Mouse (Mus musculus): ENCODE results near the gene Fam185a. TPM values are rescaled to one million over a fixed set of nuclear protein-coding genes. Genes with fewer than 3 reads are reported as not detected.

Gene Fam185a
- polyA plus RNA-seq, 1 experiment from 2014 or later: 10.2 TPM

DNA sequence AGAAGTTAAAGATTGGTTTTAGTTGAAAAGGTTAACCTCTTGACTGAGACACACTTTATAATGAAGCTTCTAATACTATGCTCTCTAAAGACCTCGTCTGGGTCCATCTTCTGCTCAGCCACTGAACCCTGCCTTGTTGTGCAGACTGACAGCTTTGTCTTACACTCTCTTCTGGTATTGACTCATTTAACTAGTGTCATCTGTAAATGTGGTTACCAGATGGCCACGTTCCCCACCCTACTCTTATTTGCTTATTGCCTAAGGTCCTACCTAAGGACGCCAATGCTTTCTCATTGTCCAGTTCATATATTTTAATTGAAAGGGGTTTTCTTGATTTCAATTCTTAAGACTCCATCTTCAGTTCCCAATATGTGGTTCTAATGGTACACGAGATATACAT, 35.9 kb upstream of the Fam185a start:
- no peak for TF ChIP-seq CTCF (IDR thresholded peaks at IDR 0.05)

DNA sequence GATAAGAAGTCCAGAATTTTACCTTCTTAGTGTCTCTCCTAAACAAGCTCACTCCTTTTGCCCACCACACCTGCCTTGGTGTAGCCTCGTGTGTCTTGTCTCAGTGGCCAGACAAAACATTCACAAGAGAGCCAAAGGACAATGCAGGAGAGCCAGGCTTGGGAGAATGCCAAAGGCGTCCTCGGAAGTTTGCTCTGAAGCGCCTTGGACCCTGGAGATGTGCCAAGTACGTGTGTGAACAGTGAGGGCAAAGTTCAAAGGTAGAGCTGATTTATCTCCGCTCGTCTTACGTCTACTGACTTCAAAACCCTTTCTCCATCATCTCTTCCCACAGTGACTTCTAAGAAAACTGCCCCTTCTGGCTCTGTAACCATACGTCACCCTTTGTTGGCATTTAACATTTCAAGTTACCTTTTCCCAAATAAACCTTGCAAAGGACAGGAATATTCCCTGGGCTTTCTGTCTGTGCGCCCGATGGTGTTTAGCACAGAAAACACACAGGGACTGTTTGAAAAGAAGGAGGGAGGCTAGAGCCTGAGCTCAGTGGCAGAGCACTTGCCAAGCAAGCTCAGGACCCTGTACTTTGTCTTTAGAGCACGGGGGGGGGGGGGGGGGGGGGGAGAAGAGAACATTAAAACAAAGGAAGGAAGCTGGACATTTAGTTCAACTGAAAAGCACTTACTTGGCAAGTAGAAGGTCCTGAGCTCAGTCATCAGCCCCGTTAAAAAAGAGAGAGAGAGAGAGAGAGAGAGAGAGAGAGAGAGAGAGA, 33.0 kb upstream of the Fam185a start:
- peaks cover 8% of the 10 kb centered on the region for H3K27me3 ChIP-seq
- ChIA-PET POLR2A (no interaction called here), CTCF (interaction anchor here (1.4 kb wide), 2 partner anchors 8 to 28 kb away, joined by 4 read pairs; no protein-coding TSS in a partner anchor)
- no peak for TF ChIP-seq CTCF (IDR thresholded peaks at IDR 0.05)
- in situ Hi-C loops (cut with MboI; ENCODE audit: low pct_unique_long_range_greater_than_20kb): no loop called here
- ATAC-seq: no peak
- no peak for DNase-seq (ENCODE audit: low read depth, low spot score)

More for the DNA sequence above, 35.9 kb upstream of the Fam185a start:
- POLR2A ChIA-PET: no interaction called here
- DNase-seq (ENCODE audit: low read depth, low spot score) (no peak), ATAC-seq (no peak)
- in situ Hi-C loops (cut with MboI; ENCODE audit: low pct_unique_long_range_greater_than_20kb): no loop called here
- H3K27me3 ChIP-seq: peaks cover 8% of the 10 kb centered on the region
- CTCF ChIA-PET: no interaction called here

DNA sequence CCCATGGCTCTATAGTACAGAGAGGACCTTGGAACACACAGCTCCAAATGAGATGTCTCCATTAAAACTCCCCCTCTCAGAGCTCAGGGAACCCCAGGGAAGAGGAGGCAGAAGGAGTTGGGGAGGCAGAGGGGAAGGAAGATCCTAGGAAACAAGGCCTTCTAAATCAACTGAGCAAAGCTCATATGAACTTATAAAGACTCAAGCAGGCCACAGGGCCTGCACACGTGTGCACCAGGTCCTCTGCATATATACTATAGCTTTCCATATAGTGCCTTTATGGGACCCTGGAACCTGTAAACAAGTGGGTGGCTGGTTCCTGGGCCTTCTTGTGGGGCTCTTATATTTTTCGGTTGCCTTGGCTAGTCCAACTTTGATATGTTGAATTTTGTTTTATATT, 30.2 kb upstream of the Fam185a start:
- in situ Hi-C loops (cut with MboI; ENCODE audit: low pct_unique_long_range_greater_than_20kb): no loop called here
- ATAC-seq (no peak), DNase-seq (ENCODE audit: low read depth, low spot score) (no peak)
- CTCF ChIA-PET: interaction anchor here (0.6 to 2.0 kb wide), 5 partner anchors 10 to 19 kb away, joined by 3 to 5 read pairs (median 3); no protein-coding TSS in a partner anchor
- POLR2A ChIA-PET: no interaction called here
- TF ChIP-seq CTCF (IDR thresholded peaks at IDR 0.05): no peak
- peaks cover 11% of the 10 kb centered on the region for H3K27me3 ChIP-seq

DNA sequence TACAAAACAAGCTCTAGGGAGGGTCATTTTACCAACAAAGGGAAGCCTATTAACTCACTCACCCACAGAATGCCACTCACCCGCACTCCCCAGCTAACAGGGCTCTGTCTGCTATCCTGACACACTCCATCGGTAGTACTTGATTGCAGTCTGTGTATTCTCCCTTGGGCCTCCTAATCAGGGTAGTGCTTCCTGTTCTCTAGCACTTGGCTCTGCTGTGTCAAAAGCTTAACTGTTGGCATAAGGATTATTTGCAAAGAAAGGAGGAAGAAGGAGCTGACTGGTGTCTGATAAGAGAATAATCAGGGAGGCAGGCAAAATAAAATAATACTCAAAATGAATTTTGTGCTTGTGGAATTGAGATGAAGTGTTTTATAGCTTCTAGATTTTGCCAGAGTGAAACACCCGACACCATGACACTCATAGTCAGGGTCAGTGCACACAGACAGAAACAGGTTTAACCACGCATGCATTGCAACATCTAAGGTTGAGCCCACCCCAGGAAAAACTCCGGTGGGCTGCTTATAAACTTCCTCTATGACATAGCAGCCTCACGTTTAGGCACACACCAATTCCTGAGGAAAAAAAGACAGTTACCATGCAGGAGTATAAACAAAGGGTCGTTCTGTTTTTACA, 29.4 kb upstream of the Fam185a start:
- ATAC-seq (no peak), DNase-seq (ENCODE audit: low read depth, low spot score) (no peak)

DNA sequence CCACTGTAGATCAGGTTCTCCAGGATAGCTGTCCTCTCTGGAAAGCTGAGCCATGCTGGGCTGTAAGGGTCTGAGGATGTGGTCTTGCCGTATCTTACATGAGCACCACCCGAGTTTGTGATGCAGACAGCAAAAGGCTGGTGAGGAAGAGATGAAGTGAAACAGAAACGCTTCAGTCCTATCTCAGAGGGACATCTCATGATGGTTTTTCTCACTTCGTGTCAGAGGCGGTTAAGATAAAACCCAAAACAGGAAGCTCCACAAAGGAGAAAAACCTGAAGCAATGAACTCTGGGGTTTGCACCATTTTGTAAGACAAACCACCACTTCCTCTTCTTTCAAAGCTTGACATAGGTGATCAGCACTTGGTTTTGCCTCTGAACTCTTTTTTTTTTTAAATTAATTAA, 13.5 kb upstream of the Fam185a start:
- ATAC-seq (no peak), DNase-seq (ENCODE audit: low read depth, low spot score) (no peak)
- ChIA-PET CTCF (interaction anchor here (1.0 kb wide), 1 partner anchor 31 kb away, joined by 3 read pairs; no protein-coding TSS in a partner anchor), POLR2A (no interaction called here)
- in situ Hi-C loops (cut with MboI; ENCODE audit: low pct_unique_long_range_greater_than_20kb): loop anchor here (5.0 to 25.0 kb wide), 2 partner anchors 79 to 499 kb away; no protein-coding TSS in a partner anchor
- H3K27me3 ChIP-seq: peaks cover 16% of the 10 kb centered on the region
- no peak for TF ChIP-seq CTCF (IDR thresholded peaks at IDR 0.05)

More for the DNA sequence above, 29.4 kb upstream of the Fam185a start:
- ChIA-PET POLR2A (no interaction called here), CTCF (interaction anchor here (0.6 to 2.0 kb wide), 6 partner anchors 11 to 43 kb away, joined by 3 to 5 read pairs (median 3); no protein-coding TSS in a partner anchor)
- peaks cover 11% of the 10 kb centered on the region for H3K27me3 ChIP-seq
- TF ChIP-seq CTCF (IDR thresholded peaks at IDR 0.05): no peak
- in situ Hi-C loops (cut with MboI; ENCODE audit: low pct_unique_long_range_greater_than_20kb): no loop called here

DNA sequence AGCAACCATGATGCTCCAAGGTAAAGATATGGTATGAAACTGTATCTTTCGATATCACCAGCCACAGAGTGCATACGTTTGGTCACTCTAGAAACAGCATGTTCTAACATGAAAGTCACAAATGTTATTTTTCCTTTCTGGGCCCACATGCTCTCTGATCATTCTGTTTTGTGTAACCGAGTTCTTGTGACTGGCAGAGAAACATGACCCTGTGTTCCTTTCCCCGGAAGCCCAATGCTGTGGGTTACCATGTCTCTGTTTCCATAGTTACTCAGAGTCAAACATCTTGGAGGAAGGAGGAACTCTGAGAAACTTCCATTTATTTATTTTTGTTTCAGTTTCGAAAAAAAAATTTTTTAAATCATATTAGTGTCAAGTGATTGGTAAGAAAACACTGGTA, 12.7 kb upstream of the Fam185a start:
- in situ Hi-C loops (cut with MboI; ENCODE audit: low pct_unique_long_range_greater_than_20kb): loop anchor here (5.0 to 25.0 kb wide), 2 partner anchors 80 to 500 kb away; no protein-coding TSS in a partner anchor
- ChIA-PET CTCF (interaction anchor here (1.2 kb wide), 1 partner anchor 19 kb away, joined by 3 read pairs; no protein-coding TSS in a partner anchor), POLR2A (no interaction called here)
- no peak for TF ChIP-seq CTCF (IDR thresholded peaks at IDR 0.05)
- no peak for ATAC-seq
- no peak for DNase-seq (ENCODE audit: low read depth, low spot score)
- peaks cover 16% of the 10 kb centered on the region for H3K27me3 ChIP-seq

DNA sequence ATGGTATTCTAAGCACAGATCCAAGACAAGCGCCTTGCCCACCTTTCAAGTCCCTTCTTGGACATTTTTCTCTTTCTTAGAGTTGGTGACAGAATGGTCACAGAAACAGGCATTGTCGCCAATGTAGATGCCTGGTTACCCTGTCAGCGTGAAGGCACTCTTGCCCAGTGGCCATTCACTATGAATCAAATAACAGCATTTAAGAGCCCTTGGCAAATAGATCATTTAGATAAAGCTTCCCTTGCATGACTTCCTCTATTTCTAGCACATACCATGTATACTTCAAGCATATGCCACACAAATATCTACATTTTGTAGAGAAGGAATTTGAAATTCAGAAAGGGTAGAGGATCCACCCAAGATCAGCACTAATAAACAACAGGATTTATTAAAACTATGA, 11.4 kb upstream of the Fam185a start:
- no peak for DNase-seq (ENCODE audit: low read depth, low spot score)
- peaks cover 19% of the 10 kb centered on the region for H3K27me3 ChIP-seq
- no peak for ATAC-seq
- POLR2A ChIA-PET: no interaction called here
- TF ChIP-seq CTCF (IDR thresholded peaks at IDR 0.05): no peak
- in situ Hi-C loops (cut with MboI; ENCODE audit: low pct_unique_long_range_greater_than_20kb): loop anchor here (5.0 to 25.0 kb wide), 2 partner anchors 81 to 501 kb away; no protein-coding TSS in a partner anchor
- CTCF ChIA-PET: interaction anchor here (1.8 kb wide), 1 partner anchor 18 kb away, joined by 5 read pairs; no protein-coding TSS in a partner anchor

DNA sequence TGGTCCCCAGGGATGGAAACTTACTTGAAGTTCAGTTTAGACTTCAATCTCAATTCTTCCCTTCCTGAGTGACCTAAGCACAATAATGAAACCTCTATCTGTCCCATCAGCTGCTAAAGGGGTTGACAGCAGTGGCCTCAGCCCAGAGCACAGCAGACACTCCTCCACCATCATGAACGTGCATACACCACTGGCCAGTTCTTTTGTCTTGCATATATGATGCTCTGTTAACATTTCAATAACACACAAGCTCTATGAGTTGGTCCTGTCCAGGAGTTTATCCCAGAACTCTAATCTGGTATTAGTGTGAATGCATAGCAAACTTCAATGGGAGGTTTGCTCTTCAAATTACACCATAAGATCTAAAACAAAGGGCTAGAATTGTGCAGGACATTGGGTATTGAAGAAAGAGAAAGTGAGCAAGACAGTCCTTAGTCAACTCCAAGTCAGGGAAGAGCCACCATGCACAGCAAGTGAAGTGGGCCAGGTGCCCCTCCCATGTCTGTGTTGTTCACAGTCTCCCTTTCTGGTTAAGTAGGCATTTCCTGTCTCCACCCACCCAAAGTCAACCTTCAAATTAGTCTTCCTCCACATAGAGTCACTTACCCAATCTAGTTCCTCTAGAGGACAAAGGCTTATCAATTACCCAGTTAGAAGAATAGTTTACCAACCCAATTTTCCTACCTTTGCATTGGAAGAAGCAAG, 10.5 kb upstream of the Fam185a start:
- peaks cover 21% of the 10 kb centered on the region for H3K27me3 ChIP-seq
- CTCF ChIA-PET: interaction anchor here (1.8 kb wide), 1 partner anchor 19 kb away, joined by 5 read pairs; no protein-coding TSS in a partner anchor
- ATAC-seq (no peak), DNase-seq (ENCODE audit: low read depth, low spot score) (no peak)
- no peak for TF ChIP-seq CTCF (IDR thresholded peaks at IDR 0.05)
- in situ Hi-C loops (cut with MboI; ENCODE audit: low pct_unique_long_range_greater_than_20kb): loop anchor here (5.0 to 25.0 kb wide), 2 partner anchors 82 to 502 kb away; no protein-coding TSS in a partner anchor
- POLR2A ChIA-PET: no interaction called here

DNA sequence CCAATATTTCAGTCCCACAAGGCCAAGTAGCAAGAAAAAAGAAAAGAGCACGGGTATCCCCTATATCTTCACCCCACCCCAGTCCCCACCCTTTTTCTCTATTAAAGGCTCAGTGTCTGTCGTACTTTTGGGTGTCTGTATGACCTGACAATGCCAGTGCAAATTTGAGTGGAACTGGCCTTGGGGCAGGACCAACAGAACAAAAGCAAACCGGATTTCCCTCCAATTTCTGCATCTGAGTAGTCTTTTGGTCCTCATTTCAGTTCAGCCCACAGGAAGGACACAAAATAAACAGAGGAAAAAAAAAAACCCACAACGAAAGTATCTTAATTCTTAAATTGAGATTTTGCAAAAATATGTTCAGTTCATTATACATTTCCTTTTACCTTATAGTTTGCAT, 6.1 kb upstream of the Fam185a start:
- DNase-seq (ENCODE audit: low read depth, low spot score) (no peak), ATAC-seq (no peak)
- ChIA-PET POLR2A (no interaction called here), CTCF (interaction anchor here (0.9 to 1.5 kb wide), 3 partner anchors 17 to 172 kb away, joined by 3 read pairs; no protein-coding TSS in a partner anchor)
- peaks cover 23% of the 10 kb centered on the region for H3K27me3 ChIP-seq
- in situ Hi-C loops (cut with MboI; ENCODE audit: low pct_unique_long_range_greater_than_20kb): loop anchor here (25.0 kb wide), 1 partner anchor 506 kb away; no protein-coding TSS in a partner anchor
- TF ChIP-seq CTCF (IDR thresholded peaks at IDR 0.05): no peak

DNA sequence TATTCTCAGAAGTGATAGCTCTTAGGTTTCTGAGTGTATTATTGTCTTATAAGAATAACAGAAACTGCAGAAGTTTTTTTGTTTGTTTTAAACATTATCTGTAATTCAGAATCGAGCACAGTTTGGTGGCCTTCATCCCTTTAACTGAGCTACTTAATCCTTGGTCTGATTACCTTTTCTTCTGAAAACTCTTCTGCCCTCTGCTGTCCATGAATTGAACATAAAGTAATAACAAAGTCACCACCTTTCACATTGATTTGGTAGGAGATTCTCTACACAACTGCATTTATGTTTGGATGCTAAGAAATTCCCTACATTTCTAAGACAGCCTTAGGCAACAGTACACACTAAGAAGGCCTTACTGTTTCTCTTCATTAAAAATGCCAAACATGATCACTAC, 4.1 kb upstream of the Fam185a start:
- no peak for ATAC-seq
- peak; percentile 32 for TF ChIP-seq CTCF (IDR thresholded peaks at IDR 0.05)
- in situ Hi-C loops (cut with MboI; ENCODE audit: low pct_unique_long_range_greater_than_20kb): loop anchor here (5.0 to 25.0 kb wide), 2 partner anchors 158 to 508 kb away; no protein-coding TSS in a partner anchor

More for the DNA sequence above, 4.1 kb upstream of the Fam185a start:
- H3K27me3 ChIP-seq: peaks cover 12% of the 10 kb centered on the region
- ChIA-PET POLR2A (interaction anchor here (0.5 to 0.8 kb wide), 2 partner anchors 89 to 195 kb away, joined by 3 to 4 read pairs; no protein-coding TSS in a partner anchor), CTCF (interaction anchor here (0.7 to 1.8 kb wide), 12 partner anchors 9 to 368 kb away, joined by 3 to 6 read pairs (median 3); no protein-coding TSS in a partner anchor)
- DNase-seq (ENCODE audit: low read depth, low spot score): no peak

Data from Patski (cell line).